Mouse (Mus musculus) frontal cortex, adult (tissue): ENCODE results near the gene Syt1.

ENCODE experiments used
- ATAC-seq: cut with Nextera tagmentation; 2 replicates; pipeline ENCODE4 v1.9.2; 2017; ENCODE audit warnings: mild to moderate bottlenecking, moderate library complexity, mixed read lengths; ENCODE audit not compliant: low TSS enrichment

The Syt1 gene

DNA sequence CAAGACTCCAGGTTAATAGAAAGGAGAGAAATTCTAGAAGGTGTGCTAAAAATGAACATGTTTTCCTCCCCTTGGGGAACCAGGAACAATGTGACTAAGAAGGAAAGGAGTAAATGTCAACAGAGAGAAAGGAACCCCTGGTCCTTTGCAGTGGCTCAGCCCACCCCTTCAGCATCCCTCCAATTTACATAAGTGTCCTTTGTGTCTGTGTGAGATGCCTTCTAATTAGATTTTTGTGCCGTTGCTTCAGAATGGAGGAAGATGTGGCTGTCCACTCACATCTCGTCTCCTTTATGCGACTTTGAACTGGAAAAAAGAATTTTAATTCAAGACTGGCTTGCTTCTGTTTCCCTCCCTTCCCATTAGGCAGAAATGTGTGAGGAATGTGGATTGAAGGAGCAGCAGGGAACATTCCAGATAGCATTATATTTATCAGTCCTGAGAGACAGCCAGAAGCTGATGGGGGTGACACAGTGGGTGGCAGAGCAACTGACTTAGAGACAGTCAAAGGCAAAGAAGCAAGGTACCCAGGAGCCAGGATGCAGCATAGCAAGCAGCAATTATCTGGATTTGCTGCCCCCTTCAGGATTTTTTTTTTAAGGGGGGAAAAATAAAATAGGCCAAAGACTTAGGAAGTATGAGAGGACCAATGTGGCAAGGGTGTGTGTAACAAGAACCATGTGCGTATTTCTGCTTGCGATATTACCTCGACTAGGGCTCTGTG lies 486.3 kb downstream of the Syt1 start:
- ATAC-seq = peak; percentile 33; the same call in 1 of the 2 replicates

DNA sequence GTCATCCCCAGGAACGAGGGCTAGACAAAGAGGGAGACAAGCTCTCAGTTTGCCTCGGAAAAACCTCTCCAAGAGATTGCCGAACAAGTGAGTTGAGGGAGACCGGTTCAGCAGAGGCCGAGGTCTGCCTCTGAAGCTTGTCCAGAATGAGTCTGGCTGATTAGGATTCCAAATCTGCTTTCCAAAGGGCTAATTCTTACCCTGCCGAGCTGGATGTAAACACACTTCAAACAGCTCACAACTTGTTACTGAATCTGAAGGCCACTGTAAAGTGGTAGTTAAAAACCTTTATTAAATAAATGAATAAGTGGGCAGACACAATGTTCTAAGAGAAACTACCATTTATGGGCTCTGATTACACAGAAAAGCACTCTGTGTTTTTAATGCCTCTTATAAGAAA lies 491.6 kb downstream of the Syt1 start:
- no peak for ATAC-seq

DNA sequence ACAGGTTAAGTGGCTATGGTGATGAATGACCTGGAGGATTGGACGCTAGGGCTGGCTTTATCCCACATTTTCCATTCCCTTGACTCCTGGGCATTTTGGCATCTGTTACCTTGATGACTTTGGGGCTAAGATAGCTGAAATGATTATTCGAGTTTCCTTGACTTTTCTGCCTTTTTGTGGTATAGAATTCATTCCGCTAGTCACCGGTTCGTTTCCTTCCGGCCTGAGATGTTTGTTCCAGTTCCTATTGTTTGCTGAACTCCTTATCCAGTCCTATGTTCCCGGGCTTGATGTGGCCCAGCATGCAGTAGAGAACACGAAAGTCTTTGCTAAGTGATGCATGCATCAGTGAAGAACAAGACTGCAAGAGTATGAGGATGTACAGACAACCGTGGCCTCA lies 493.7 kb downstream of the Syt1 start:
- no peak for ATAC-seq

DNA sequence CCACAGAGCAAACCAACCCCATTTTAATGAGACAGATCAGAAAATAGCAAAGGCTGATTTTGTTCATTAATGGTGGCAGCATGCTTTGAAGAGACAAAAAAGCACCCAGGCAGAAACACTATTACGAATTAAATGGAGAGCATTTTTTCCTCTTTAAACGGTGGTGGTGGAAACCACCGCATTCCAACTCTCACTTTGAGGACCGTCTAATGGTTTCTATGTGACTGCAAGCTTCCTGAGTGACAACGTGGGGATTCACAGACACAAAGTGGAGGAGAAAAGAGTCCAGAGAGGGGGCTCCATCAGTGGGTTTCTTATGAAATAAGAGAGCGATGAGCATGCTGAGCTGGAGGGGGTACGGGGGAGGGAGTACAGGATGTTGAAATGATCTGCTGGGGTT lies 496.1 kb downstream of the Syt1 start:
- ATAC-seq = no peak

DNA sequence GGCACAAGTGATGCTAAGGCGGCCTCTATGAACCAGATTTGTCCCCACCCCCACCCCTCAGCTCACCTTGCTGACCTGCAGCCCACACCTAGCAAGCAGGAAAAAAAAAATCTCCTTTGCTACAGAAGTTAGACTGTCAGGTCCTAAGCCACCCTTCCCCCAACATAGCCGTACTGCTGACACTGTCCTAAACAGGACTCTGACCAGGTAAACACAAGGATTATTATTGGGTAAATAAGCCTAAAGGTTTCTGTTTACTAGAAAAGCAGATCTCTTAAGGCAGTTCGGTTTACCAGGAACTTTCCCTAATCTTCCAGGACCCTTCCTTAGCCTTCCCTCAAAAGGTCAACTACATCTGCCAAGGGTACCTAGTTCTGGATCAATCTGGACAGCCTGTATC lies 501.2 kb downstream of the Syt1 start:
- no peak for ATAC-seq

DNA sequence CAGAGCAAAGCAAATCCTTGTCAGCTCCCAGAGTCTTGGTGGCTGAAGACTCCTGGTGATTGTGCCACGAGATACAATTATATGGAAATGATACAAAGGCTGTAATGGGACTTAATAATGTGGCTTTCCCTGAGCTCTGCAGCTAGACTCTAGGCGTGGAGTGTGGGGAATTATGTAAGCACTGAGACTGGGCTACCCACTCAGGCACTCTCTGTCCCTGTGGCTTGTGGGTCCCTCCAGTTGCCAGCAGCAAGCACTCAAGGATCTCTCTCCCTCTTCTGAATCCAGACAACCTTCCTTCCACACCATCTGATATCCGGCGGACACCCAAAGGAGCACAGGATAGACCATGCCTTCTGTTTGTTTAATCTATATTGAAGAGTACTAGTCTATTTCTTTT lies 503.9 kb downstream of the Syt1 start:
- ATAC-seq = peak; percentile 61

DNA sequence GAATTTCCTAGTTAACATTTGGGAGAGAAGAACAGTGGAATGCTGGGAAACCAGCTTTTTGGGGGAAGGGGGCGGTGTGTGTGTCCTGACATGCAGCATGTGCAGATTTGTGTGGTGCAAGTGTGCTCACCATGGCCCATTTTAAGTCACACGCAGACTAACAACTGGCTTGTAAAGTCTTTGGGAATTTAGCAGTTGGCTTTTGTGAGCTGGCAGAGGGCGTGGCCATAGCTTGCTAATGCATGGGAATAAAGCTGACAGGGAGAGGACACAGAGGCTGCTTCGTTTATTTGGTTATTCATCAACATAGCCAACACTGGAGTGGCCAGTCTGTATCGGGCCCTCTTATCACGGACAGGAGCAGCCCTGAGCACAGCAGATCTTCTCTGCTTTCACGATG lies 505.9 kb downstream of the Syt1 start:
- peak; percentile 22; the same call in 1 of the 2 replicates for ATAC-seq

DNA sequence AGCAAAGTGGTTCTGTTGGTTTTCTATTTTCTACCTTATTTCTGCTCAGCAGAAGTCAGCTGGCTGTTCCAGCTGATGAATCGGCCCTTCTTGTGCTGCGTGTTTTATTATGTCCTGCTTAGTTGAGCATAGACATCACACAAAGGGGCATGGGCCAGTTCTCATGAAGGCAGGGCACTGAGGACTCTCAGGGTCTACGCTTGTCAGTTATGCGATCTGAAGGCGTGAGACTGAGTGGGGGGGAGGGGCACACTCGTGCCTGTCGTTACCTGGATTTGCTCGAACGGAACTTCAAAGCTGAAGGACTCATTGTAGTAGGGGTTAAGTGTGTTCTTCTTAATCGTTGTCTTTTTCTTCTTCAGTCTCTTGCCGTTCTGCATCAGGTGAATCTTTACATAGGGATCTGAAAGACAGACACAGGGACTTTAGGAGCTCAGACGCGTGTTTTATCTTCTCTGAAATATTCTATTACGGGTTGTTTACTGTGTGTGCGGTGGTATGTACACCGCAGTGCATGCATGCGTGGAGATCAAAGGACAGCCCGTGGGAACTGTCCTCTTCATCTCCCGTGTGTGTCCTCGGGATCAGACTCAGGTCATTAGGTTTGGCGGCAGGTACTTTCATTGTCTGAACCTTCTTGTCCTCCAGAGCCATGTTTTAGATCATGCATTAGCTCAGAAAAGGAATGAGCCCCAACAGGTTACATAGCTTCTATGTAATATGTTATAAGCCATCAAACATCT lies 506.5 kb downstream of the Syt1 start:
- ATAC-seq = no peak

DNA sequence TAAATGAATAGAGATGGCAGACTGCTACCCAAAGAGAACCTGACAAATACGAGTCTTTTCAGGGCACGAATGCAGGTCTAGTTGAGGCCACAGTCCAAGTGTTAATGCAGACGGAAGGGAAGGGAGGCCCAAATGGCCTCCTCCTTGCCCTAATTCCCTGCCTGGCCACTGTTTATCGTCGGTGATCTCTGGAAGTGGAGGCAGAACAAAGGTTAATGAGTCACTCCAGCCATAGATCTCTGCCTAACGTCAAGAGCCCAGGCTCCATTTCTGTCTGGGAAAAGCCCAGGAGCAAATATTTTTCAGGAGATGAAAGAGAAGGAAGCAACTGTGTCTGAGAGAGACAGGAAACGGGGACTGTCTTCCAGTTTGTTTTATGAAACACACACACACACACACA lies 520.6 kb downstream of the Syt1 start:
- ATAC-seq = no peak

DNA sequence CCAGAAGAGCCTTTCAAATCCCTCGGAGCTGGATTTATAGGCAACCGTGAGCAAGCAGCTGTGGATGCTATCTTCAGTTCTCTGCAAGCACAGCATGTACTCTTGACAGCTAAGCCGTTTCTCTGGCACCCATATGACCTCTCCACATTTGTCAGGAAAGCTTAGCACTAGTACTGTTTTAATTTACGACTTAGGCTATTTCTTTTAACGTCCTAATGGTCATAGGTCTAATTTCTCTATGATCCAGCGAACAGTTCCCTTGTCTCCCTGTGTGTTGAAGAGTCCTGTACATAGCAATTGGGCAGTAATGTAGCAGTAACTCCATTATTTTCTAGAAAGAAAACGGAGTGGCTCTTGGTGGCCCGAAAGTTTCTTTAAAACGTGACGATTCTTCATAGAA lies 526.8 kb downstream of the Syt1 start:
- ATAC-seq = no peak

DNA sequence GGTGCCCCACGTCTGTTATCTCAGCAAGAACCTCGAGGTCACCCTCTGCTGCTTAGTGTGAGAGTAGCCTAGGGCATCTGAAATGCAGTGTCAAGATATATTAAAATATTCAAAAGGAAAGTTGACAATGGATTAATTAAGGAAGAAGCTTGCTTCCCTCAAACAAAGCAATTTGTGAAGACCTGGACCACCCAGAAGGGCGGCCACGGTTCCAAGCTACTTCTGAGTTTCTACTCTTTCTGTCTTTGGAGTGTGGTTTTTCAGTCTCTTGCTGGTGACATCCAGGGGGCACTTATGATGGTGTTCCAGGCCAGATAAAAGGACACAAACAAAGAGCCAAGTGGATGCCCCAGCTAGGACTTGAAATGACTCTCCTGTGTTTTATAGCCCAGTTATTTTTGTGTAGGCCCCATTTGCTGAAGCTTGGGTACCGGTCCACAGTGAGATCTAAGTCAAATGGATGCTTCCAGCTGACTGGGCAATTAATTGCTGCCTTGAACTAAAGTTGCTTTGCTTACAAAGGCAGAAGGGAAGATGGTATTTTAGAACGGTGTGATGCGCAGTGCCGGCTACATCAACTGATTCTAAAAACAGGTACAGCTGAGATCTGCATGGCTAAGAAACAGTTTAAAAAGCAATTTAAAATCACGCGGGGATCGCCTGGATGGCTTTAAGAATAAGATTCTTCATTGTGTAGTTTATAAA lies 530.5 kb downstream of the Syt1 start:
- ATAC-seq = peak; percentile 24; the same call in 1 of the 2 replicates

DNA sequence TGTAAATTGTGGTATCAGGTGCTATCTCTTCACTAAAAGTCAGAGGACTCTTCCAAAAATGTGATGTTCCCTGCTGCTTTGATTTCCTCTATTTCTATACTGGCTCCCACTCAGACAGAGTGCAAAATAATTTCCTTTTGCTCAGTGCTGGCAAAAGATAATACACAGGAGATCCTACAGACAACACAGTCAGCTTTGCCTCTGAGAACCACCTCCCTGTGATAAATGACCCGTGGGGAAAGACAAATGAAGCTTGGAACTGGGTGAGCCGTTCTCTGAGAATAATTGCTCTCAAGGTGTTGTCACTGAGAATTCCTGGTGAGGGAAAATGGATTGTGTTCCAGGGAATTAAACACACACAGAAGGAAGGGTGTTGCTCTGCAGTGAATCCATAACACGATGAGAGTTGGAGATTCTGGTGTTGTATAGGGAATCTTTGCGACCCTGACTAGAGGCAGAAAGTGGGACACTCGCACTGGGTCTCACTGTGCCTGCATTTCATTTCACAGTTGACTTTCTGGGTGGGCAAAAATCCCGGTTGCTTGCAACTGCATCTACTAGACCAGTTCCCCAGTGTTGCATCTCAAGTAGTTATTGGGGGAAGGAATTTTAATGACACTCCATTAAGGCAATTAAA lies 540.3 kb downstream of the Syt1 start:
- 0 out of 2 replicates have a peak, but pooled peaks have one; percentile 23 for ATAC-seq

DNA sequence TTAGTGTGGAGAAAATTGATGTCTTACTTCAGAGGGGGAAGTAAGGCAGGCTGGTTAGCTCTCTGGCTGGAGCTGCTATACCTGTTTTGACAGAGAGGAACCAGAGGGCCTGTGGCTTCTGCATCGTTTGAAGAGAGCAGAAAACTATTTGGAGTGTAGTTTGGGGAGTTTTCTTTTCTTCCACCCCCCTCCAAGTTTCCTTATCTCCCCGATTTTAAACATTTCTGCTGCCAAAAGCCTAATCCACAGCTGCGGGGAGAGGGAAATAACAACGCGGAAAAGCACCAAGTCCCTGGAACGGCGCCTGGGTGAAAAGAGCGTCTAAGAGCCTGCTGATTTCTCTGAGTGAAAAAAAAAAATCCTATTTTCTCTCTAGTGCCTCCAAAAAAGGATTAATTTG lies 544.2 kb downstream of the Syt1 start:
- ATAC-seq = peak; percentile 47; the same call in 1 of the 2 replicates

DNA sequence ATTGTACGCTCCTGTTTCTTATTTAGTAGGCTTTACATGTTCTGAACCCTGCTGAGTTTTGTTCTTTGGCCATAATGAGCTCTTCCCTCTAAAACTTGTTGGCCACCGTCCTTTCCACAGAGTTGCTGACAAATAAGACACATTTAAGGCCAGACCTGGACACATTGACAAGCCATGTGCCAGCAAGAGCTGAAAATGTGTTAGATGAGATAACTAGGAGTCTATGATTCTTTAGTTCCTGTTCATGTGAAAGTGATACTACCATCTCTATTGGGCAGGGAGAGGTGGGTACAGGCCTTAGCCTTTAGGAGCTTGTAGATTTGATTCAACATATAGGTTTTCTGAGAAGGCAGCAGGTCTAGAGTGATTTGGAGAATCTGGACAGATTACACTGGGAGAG lies 548.9 kb downstream of the Syt1 start:
- ATAC-seq = no peak

DNA sequence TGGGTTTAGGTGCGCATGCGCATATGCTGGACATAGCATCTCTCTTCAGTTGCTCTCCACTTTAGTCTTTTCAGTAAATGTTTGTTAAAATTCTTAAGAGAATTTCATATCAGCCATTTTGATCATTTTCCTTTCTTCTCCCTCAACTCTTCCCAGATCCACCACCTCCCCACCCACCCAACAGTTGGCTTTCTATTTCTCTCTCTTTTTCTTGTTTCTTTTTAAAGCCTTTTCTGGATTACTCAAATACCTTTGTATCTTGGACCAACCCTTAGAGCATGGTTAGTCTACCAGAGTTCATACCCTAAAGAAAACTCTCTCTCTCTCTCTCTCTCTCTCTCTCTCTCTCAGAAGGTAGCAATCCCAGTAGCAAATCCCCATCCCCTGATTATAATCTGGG lies 553.7 kb downstream of the Syt1 start:
- peak; percentile 60 for ATAC-seq

DNA sequence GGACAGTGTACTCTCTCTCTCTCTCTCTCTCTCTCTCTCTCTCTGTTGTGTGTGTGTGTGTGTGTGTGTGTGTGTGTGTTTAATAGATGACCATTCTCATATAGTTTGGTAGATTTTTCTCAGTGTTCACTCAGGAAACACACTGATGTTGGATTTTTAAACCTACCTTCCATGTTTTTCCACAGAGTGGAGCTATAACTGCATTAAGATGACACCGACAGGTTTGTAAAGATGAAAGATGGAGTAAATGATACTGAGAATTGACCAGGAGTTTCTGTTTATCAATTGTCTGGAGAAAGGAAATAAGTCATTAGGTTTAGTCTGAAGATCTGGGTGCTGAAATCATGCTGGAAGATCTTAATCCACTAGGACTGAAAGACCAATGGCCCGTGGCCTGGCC lies 554.9 kb downstream of the Syt1 start:
- ATAC-seq = peak; percentile 29; the same call in 1 of the 2 replicates

DNA sequence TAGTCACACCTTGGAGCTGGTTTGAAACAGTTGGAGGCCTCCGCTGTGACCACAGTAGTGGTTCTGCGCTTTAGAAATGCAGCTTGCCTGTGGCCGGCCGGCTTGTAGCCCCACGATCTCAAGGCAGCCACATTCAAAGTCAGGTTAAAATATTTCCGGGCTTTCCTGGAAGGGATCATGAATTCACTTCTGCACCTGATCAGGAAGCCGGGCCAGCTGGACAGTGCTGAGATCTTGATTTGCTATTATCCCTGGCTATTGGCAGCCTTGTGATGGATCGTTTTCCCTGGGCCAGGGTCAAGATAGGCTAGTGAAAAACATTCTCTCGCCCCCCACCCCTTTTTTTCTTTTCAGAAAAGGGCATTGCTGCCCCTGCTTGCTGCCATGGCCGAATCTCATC lies 555.6 kb downstream of the Syt1 start:
- ATAC-seq = no peak; the same call in 1 of the 2 replicates

DNA sequence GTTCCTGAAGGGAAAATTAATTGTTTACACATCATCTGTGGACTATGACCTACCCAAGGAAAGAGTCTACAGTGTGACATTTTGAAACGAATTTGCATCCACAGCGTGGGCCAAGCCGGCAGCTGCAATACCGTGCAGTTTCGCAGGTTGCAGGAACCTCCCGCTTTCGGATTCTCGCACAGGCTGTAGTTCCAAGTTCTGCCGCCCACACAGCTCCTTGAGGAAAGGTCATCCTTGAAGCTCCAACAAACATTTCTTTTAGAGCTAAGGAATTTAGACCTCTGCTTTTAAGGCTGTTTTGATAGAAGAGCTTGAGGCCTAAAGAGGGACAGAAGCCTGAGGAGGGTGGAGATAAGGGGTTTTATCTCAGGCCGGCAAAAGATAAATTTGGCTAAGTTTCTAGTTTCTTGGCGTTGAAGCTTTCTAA lies 556.1 kb downstream of the Syt1 start:
- ATAC-seq = peak; percentile 66

DNA sequence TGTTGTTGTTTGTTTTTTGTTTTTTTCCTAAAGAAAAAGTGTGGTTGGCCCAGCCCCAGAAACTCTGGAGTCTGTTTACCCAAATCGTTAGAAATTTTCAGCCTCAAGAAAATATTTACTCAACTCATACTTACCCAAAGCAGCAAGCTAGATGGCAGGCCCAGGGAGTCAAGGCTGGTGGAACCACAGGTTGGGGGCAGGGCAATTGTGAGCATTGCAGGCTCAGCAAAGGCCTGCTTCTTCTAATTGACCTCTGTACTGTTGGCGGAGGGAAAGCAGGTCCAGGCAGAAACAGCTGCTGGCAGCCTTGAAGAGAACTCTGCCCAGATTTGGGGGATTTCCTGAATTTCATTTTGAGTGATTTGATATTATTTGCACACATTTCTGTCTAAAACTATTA lies 557.2 kb downstream of the Syt1 start:
- ATAC-seq = no peak

DNA sequence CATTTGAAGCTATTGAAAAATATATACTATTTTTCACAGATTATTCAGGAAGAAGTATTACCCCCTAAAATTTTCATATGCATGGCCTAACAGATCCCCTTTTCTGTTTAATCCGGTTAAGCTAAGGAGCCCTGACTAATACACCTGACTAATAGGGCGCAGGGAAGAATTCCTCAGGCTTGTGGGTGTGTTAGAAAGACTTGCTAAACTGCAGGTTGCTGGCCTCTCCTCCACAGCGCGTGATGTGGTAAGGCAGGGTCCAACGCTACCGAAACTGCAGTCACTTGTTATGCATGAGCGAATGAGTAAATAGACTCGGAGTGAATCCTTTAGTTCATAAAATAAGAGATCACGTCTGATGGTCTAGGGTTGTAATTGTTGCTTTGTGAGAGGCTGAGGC lies 558.4 kb downstream of the Syt1 start:
- ATAC-seq = no peak

DNA sequence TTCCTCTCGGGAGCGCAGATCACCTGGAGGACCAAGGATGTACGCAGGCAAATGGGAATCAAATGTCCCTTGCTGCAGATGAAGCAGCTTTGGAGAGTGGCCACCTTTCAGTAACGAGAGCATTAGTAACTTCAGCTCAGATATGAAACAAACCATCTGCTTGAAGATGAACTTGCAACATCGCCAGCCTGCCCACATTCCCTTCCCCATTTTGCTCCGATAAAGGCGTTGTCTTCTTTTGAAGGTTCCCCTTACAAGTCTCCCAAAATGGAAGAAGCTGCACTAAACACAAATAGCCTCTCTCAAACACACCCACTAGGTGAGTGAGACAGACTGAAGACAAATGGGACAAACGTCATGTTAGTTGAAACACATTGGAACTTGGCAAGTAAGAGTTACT lies 559.3 kb downstream of the Syt1 start:
- ATAC-seq = no peak

DNA sequence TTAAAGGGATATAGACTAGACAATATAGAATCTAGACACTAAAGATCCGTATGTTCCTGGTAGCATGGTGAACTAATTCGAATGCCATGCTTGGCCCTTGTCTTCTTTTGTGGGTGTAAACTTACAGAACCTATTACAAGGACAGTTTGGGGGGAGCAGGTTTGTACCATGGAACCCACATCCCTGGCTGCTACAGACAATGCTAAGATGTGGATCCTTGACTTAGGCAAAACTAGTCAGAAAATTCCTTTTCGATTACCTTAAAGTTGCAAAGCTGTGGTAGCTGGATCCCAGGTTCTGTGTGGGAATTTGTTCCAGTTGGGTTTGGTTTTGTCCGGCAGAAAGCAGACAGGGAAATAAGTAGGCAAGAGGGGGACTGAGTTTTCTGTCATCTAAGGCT lies 560.4 kb downstream of the Syt1 start:
- no peak for ATAC-seq
